Mouse (Mus musculus): ENCODE data around the gene Aldh5a1. TPM values are rescaled to one million over a fixed set of nuclear protein-coding genes. Genes with fewer than 3 reads are reported as not detected.

Aldh5a1 gene
- polyA plus RNA-seq, 1 experiment from 2014 or later = 3.8 TPM

DNA sequence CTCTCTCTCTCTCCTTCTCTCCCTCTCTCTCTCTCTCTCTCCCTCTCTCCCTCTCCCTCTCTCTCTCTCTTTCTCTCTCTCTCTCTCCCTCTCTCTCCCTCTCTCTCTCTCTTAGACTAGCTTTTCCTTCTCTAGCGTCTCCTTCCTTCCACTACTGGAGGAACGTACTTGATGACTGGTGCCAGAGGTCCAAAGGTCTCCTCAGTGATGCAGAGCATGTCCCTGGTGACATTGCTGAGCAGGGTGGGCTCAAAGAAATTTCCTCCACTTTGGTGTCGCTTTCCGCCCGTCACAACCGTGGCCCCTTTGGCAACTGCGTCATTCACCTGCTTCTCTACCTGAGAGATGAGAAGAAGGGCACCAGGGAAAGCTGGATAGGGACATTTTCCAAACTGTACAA lies 23.9 kb downstream of the Aldh5a1 start:
- no peaks in the 10 kb centered on the region for H3K4me1 ChIP-seq (ENCODE audit: insufficient read depth)
- no peak overlapping the region for H3K27ac ChIP-seq (ENCODE audit: low read depth)
- no peak overlapping the region for H3K9ac ChIP-seq (replicated peaks)
- TF ChIP-seq CTCF (IDR thresholded peaks at IDR 0.05; ENCODE audit: low read depth) = no peak
- no peak for TF ChIP-seq EP300 (IDR thresholded peaks at IDR 0.05; ENCODE audit: low read depth)
- no peak overlapping the region for H3K4me3 ChIP-seq (ENCODE audit: low read depth, low read length)
- H3K36me3 ChIP-seq (replicated peaks; ENCODE audit: insufficient read depth, low read length) = peaks cover 3% of the 10 kb centered on the region; the same call in 1 of the 2 replicates
- whole genome bisulfite sequencing (ENCODE audit: insufficient replicate concordance) = 88% methylated on average over 7 of the region's 7 CpGs
- no peak overlapping the region for H3K4me2 ChIP-seq (ENCODE audit: low read depth, low read length)
- no peak for DNase-seq
- no peak for ATAC-seq
- H3K9me3 ChIP-seq (ENCODE audit: low read length) = no peaks in the 10 kb centered on the region
- H3K27me3 ChIP-seq (ENCODE audit: insufficient read depth, low read length) = no peaks in the 10 kb centered on the region

GRCm38 (mm10) chr13:24909112-24909511 lies 28.3 kb downstream of the Aldh5a1 start:
- TF ChIP-seq CTCF (IDR thresholded peaks at IDR 0.05; ENCODE audit: low read depth) (peak; percentile 41), EP300 (IDR thresholded peaks at IDR 0.05; ENCODE audit: low read depth) (no peak)
- H3K4me3 ChIP-seq (ENCODE audit: low read depth, low read length) = no peak overlapping the region

DNA sequence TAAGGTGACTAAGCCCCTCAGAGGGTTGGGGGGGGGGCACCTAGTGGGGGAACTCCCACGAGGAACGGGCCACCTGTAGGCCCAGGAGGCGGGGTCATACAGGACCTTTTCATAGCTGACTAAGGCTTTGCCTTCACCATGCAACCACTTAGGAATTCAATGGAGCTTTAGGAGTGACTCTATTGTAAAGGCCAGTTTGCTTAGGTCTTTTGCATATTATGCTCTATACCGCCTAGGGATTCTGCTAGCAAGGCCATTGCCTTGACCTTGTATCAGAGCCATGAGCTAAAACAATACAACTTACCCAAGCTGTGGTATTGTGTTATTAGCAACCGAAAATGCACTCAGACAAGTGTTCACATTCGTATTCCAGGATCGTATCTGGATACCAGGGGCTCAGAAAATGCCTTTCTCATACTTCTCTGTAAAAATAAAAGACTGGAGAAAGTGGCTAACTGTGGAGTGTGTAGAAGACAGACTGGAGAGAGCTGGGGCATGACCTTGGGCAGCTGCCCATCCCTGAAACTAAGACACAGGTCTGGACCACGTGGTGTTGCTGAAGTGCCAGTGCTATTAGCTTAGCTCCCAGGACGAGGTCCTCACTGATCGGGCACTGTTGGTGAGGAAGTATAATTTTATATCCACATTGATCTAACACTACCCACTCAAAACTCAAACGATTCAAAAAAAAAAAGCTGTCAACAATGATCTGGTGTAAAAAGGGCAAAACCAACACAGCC lies 30.5 kb downstream of the Aldh5a1 start:
- TF ChIP-seq CTCF (IDR thresholded peaks at IDR 0.05; ENCODE audit: low read depth) = no peak
- TF ChIP-seq EP300 (IDR thresholded peaks at IDR 0.05; ENCODE audit: low read depth) = no peak
- 78% methylated on average over 11 of the region's 11 CpGs for WGBS (ENCODE audit: insufficient replicate concordance)
- DNase-seq (no peak), ATAC-seq (peak; percentile 57)
- H3K4me1 ChIP-seq (ENCODE audit: insufficient read depth) = 0 out of 2 replicates have a peak, but pooled peaks cover 7% of the 10 kb centered on the region
- H3K4me3 ChIP-seq (ENCODE audit: low read depth, low read length) = no peak overlapping the region
- H3K4me2 ChIP-seq (ENCODE audit: low read depth, low read length) = no peak overlapping the region
- no peak overlapping the region for H3K9ac ChIP-seq (replicated peaks)
- peaks cover 3% of the 10 kb centered on the region; the same call in 1 of the 2 replicates for H3K36me3 ChIP-seq (replicated peaks; ENCODE audit: insufficient read depth, low read length)
- H3K27ac ChIP-seq (ENCODE audit: low read depth) = peak overlapping the region; percentile 80
- no peaks in the 10 kb centered on the region for H3K27me3 ChIP-seq (ENCODE audit: insufficient read depth, low read length)
- no peaks in the 10 kb centered on the region for H3K9me3 ChIP-seq (ENCODE audit: low read length)

More at GRCm38 (mm10) chr13:24909112-24909511, 28.3 kb downstream of the Aldh5a1 start:
- no peaks in the 10 kb centered on the region for H3K27me3 ChIP-seq (ENCODE audit: insufficient read depth, low read length)
- H3K36me3 ChIP-seq (replicated peaks; ENCODE audit: insufficient read depth, low read length) = peaks cover 3% of the 10 kb centered on the region; the same call in 1 of the 2 replicates
- DNase-seq (no peak), ATAC-seq (no peak)
- no peaks in the 10 kb centered on the region for H3K9me3 ChIP-seq (ENCODE audit: low read length)
- no peak overlapping the region for H3K9ac ChIP-seq (replicated peaks)
- no peak overlapping the region for H3K4me2 ChIP-seq (ENCODE audit: low read depth, low read length)
- H3K27ac ChIP-seq (ENCODE audit: low read depth) = no peak overlapping the region
- WGBS (ENCODE audit: insufficient replicate concordance) = 91% methylated on average over 1 of the region's 1 CpGs
- H3K4me1 ChIP-seq (ENCODE audit: insufficient read depth) = 0 out of 2 replicates have a peak, but pooled peaks cover 7% of the 10 kb centered on the region

DNA sequence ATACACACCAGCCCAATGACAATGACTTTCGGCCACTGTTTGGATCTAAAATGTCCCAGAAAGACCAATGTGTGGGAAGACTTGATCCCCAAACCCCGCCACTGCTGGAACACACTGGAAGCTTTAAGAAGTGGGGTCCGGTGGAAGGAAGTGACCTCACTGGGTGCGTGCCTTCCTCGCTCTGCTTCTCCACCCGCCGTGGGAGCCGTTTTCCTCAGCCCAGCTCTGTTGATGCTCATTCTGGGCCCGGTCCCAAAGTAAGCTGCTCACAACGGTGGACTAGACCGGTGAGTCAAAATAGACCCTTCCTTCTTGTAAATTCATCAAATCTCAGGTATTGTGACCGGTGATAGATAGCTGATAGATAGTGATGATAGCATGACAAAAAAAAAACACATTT lies 32.0 kb downstream of the Aldh5a1 start:
- WGBS (ENCODE audit: insufficient replicate concordance) = 80% methylated on average over 12 of the region's 12 CpGs
- Histone ChIP-seq H3K4me2 (ENCODE audit: low read depth, low read length) (no peak overlapping the region), H3K27me3 (ENCODE audit: insufficient read depth, low read length) (no peaks in the 10 kb centered on the region), H3K27ac (ENCODE audit: low read depth) (no peak overlapping the region), H3K4me3 (ENCODE audit: low read depth, low read length) (no peak overlapping the region), H3K9me3 (ENCODE audit: low read length) (no peaks in the 10 kb centered on the region), H3K9ac (replicated peaks) (no peak overlapping the region), H3K4me1 (ENCODE audit: insufficient read depth) (0 out of 2 replicates have a peak, but pooled peaks cover 7% of the 10 kb centered on the region), H3K36me3 (replicated peaks; ENCODE audit: insufficient read depth, low read length) (no peaks in the 10 kb centered on the region; the same call in 1 of the 2 replicates)
- TF ChIP-seq EP300 (IDR thresholded peaks at IDR 0.05; ENCODE audit: low read depth) = no peak
- no peak for TF ChIP-seq CTCF (IDR thresholded peaks at IDR 0.05; ENCODE audit: low read depth)
- ATAC-seq (no peak), DNase-seq (no peak)

- ATAC-seq (no peak), DNase-seq (no peak)
- no peak overlapping the region for H3K27ac ChIP-seq (ENCODE audit: low read depth)
- 67% methylated on average over 6 of the region's 6 CpGs for WGBS (ENCODE audit: insufficient replicate concordance)
- H3K9me3 ChIP-seq (ENCODE audit: low read length) = no peaks in the 10 kb centered on the region
- H3K36me3 ChIP-seq (replicated peaks; ENCODE audit: insufficient read depth, low read length) = no peaks in the 10 kb centered on the region
- H3K4me1 ChIP-seq (ENCODE audit: insufficient read depth) = 0 out of 2 replicates have a peak, but pooled peaks cover 7% of the 10 kb centered on the region
- H3K4me2 ChIP-seq (ENCODE audit: low read depth, low read length) = no peak overlapping the region
- no peak overlapping the region for H3K4me3 ChIP-seq (ENCODE audit: low read depth, low read length)
- H3K27me3 ChIP-seq (ENCODE audit: insufficient read depth, low read length) = no peaks in the 10 kb centered on the region
- TF ChIP-seq CTCF (IDR thresholded peaks at IDR 0.05; ENCODE audit: low read depth) (no peak), EP300 (IDR thresholded peaks at IDR 0.05; ENCODE audit: low read depth) (no peak)
- H3K9ac ChIP-seq (replicated peaks) = no peak overlapping the region
Observed at GRCm38 (mm10) chr13:24903412-24903811, 34.0 kb downstream of the Aldh5a1 start.

DNA sequence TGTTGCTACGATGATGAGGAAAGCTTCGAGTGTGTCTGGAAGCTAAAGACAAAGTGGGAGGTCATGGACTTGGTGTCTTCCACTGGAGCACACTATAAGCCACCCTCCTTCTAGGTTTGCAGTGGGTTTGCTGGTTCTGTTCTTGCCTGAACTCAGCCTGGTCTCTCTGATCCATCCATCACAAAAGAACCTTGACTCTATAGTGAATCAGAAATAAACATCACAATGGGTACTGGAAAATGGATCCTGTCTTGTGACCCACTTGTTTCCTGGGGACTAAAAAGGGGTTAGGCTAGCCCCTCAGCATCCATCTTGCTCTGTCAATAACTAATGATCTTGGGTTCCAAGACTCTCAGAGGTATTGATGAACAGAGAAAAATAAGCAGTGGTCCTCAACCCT lies 35.5 kb downstream of the Aldh5a1 start:
- WGBS (ENCODE audit: insufficient replicate concordance) = 84% methylated on average over 2 of the region's 2 CpGs
- Histone ChIP-seq H3K4me2 (ENCODE audit: low read depth, low read length) (no peak overlapping the region), H3K9me3 (ENCODE audit: low read length) (no peaks in the 10 kb centered on the region), H3K27ac (ENCODE audit: low read depth) (no peak overlapping the region), H3K4me1 (ENCODE audit: insufficient read depth) (0 out of 2 replicates have a peak, but pooled peaks cover 4% of the 10 kb centered on the region), H3K9ac (replicated peaks) (no peak overlapping the region), H3K36me3 (replicated peaks; ENCODE audit: insufficient read depth, low read length) (no peaks in the 10 kb centered on the region), H3K27me3 (ENCODE audit: insufficient read depth, low read length) (no peaks in the 10 kb centered on the region), H3K4me3 (ENCODE audit: low read depth, low read length) (no peak overlapping the region)
- ATAC-seq = no peak
- TF ChIP-seq CTCF (IDR thresholded peaks at IDR 0.05; ENCODE audit: low read depth) = no peak
- no peak for TF ChIP-seq EP300 (IDR thresholded peaks at IDR 0.05; ENCODE audit: low read depth)
- DNase-seq = no peak

Data from liver, postnatal 0 days (tissue).